Mouse (Mus musculus) lung, adult 2 months (tissue): ENCODE measurements around the gene Adamts17.

ENCODE experiments used
- CTCF ChIP-seq: fragments of 200-500 bp; IDR thresholded peaks from 2 replicates; pipeline ENCODE4 v1.5.1; 2011; ENCODE audit warnings: mild to moderate bottlenecking, low read length, control low read depth; ENCODE audit not compliant: insufficient read depth
- POLR2A ChIP-seq: fragments of 200-500 bp; IDR thresholded peaks from 2 replicates; pipeline ENCODE4 v1.6.1; 2011; ENCODE audit warnings: low read depth, mild to moderate bottlenecking, control low read depth, low read length, borderline replicate concordance; ENCODE audit errors: extremely low read depth

DNA sequence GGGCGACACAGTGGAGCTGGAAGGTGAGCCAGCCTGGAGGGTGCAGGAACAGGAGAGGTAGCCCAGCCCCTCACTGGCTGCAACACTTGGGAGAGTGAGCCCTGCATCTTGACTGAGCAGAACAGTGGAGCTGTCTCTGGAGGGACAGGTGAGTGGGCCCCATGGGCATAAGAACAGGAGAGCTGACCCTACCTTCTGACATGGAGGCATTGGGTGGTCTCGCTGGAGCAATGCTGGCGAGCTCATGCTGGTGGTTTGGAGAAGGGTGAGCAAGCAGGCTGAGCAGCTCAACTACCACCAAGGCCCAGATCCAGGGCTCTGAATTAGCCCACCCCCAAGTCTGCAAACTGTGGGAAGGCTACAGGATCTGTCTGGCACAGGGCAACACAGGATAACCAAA, 113.4 kb downstream of the Adamts17 start:
- TF ChIP-seq CTCF (no peak), POLR2A (no peak)
